In the genomic region with DNA sequence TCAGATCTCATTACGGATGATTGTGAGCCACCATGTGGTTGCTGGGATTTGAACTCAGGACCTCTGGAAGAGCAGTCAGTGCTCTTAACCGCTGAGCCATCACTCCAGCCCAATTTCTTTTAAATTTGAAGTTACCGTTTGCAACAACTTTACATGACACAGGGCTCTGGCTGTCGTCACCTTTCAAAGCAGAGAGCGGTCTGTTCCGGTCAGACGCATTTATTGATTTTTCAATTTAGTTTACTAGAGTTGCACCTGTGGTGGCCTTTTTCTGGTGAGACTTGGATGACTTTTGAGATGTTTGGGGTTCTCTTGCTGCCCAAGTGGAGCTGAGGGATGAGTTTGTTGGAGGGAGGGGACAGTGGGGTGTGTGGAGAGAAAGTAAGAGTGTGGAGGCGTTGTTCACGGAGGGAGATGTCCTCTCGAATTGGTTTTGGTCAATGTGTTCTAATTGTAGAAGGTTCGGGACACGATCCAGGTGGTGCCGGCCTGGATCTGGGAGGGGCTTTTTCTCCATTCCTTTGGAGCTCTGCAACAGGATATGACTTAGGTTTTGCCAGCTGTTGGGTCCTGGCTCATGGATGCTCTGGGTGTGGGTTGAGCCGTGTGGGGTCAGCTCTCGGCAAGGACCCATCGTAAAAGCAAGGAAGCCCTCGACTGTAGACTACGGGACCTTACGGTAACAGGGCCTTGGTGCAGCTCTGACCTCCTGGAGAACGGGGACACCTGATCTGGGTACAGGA, we compare ENCODE assay signal across 11 mouse cellular contexts.
"Had no signal": no experiment of that assay in that cellular context is flagged by ENCODE, and none has a peak within 500 bp of the region (broad histone marks: within the 10 kb centered on the region; RNA-seq: fewer than 3 reads in every experiment).

No protein-coding gene starts in this region.

- H3K36me3 ChIP-seq: limb, embryonic 12.5 days; midbrain, embryonic 10.5 days; neural tube, embryonic 12.5 days had no signal

- H3K9me3 ChIP-seq: limb, embryonic 12.5 days; liver, embryonic 12.5 days; midbrain, embryonic 10.5 days; neural tube, embryonic 12.5 days had no signal

- H3K27me3 ChIP-seq: limb, embryonic 12.5 days; liver, embryonic 12.5 days; neural tube, embryonic 12.5 days had no signal

- H3K9ac ChIP-seq: limb, embryonic 12.5 days; liver, embryonic 12.5 days; neural tube, embryonic 12.5 days had no signal

- H3K27ac ChIP-seq: layer of hippocampus, adult 2 months; limb, embryonic 12.5 days; liver, embryonic 12.5 days; midbrain, embryonic 10.5 days; neural tube, embryonic 12.5 days had no signal

- DNase-seq: kidney, postnatal 4 days; lung, postnatal 36 days; midbrain, embryonic 14.5 days; spleen, adult 18-20 months; thymus, adult 18-20 months; thymus, postnatal 14 days had no signal

- ATAC-seq: liver, embryonic 12.5 days had no signal

- H3K4me3 ChIP-seq: layer of hippocampus, adult 2 months; limb, embryonic 12.5 days; liver, embryonic 12.5 days; midbrain, embryonic 10.5 days; neural tube, embryonic 12.5 days had no signal

- H3K4me2 ChIP-seq: limb, embryonic 12.5 days; liver, embryonic 12.5 days; neural tube, embryonic 12.5 days had no signal

- H3K4me1 ChIP-seq: neural tube, embryonic 12.5 days had no signal
